Mouse (Mus musculus): Measurements from ENCODE around the gene Abl2.
"Not testable (repeated sequence)": the region's sequence is repeated elsewhere in the genome, so short reads cannot be mapped to it uniquely, and the experiment has no call there.

The Abl2 gene

GRCm38 (mm10) chr1:156630965-156631364 lies 72.4 kb downstream of the Abl2 start:
- in situ Hi-C loops (cut with MboI, MseI), result loop anchor here (5.0 to 10.0 kb wide), 4 partner anchors 89 to 396 kb away; partner anchors contain the start of gene Axdnd1 (in 1 of the 2)

- in situ Hi-C loops (cut with MboI, MseI), result loop anchor here (5.0 to 10.0 kb wide), 4 partner anchors 91 to 398 kb away; partner anchors contain the start of gene Axdnd1 (in 1 of the 2)
These were observed 74.5 kb downstream of the Abl2 start for GRCm38 (mm10) chr1:156633095-156633494.

- in situ Hi-C loops (cut with MboI, MseI), result loop anchor here in 1 of 2 experiments (10.0 kb wide), 1 partner anchor 400 kb away; no protein-coding TSS in a partner anchor
These were observed 76.6 kb downstream of the Abl2 start for GRCm38 (mm10) chr1:156635148-156635547.

- in situ Hi-C loops (cut with MboI, MseI), result loop anchor here in 1 of 2 experiments (10.0 kb wide), 1 partner anchor 405 kb away; no protein-coding TSS in a partner anchor
These were observed 80.9 kb downstream of the Abl2 start for GRCm38 (mm10) chr1:156639455-156639854.

- in situ Hi-C loops (cut with MboI, MseI), result no loop called here
These were observed 82.0 kb downstream of the Abl2 start for GRCm38 (mm10) chr1:156640577-156640976.

GRCm38 (mm10) chr1:156641808-156642207 lies 83.2 kb downstream of the Abl2 start:
- in situ Hi-C loops (cut with MboI, MseI), result no loop called here

GRCm38 (mm10) chr1:156642813-156643212 lies 84.2 kb downstream of the Abl2 start:
- in situ Hi-C loops (cut with MboI, MseI), result no loop called here

DNA sequence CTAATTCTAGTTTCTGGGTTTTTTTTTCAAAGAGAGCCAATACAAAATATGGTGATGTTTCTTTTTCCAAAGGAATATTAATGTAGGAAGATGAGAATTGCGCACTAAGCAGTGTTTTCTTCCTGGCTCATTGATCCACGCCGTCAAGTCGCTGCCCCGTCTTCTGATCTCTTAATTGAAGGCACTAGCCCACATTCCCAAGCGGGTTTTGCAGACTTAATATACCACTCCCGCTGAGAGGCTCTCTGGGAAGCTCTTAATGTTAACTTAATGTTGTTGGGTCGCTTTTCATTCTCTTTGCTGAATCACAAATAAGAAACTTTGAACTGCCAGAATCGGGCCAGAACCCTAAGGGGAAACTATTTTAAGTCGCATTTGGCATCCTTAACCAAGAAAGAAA lies 85.5 kb downstream of the Abl2 start:
- in situ Hi-C loops (cut with MboI, MseI), result no loop called here

DNA sequence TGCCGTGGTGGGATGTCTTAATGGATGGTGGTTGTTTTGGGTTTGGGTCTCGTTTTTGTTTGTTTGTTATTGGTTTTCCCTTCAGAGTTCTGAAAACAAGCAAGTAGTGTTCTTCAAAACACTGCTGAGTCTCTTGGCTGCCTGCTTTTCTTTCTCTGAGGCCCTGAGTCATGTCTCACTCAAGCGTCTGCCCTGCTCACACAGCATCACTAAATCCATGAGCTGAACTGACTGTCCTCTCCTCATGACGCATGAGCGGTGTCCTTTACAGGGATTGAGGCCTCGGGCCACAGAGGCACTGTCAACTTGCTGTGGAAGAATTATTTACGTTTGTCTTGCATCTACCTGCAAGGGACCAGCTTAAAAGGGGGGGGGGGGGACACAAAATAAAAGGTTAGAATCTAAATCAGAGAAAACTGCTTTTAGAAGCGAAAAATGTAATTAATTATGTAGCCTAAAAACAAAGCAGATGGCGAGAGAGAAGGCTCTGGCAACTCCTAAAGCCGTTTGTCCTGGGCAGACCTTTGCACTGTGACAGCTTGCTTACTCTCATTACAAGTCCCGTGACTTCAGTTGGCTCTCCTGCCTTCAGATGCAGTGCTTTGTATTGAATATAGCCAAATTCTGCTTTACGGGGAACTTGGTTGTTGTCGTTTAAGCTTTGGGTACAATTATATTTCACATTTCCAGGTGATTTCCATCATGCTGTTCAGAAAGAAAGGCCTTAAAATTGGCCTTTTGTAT lies 86.4 kb downstream of the Abl2 start:
- in situ Hi-C loops (cut with MboI, MseI), result no loop called here

DNA sequence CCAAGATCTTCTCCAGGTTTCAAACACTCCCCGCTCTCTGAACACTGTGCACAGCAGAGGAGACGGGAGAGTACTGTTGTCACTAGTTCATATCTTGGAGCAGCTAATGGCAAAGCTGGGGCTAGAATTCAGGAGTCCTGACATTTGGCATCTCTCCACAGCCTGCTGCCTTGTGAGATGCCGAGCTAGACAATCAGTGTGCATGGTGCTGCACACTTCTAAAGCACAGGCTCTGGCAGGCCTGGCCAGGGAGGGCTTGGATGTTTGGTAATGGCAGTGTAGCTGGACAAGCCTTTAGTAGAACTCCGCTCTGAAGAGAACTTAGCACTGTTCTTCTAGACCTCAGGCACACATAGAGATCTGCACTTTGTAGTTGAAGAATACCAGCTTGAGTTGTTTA lies 87.4 kb downstream of the Abl2 start:
- in situ Hi-C loops (cut with MboI, MseI), result no loop called here

- in situ Hi-C loops (cut with MboI, MseI), result no loop called here
These were observed 90.1 kb downstream of the Abl2 start for GRCm38 (mm10) chr1:156648705-156649104.

DNA sequence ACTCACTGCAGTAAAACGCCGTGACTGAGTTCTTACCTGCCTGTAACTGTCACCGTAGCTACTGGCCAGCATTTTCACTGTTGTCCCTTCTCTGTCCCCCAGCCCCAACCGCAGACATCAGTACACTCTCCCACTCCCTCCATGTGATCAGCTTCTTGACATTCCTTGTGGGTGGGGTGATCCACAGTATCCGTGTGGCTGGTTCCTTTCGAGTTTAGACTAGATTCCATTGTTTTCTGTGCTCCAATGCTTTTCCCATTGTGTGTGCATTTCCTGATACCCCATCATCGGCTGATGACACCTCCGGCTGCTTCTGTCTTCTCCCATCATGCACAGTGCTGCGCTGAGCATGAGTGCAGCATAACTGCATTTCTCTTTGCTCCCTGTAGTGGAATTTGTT lies 92.0 kb downstream of the Abl2 start:
- in situ Hi-C loops (cut with MboI, MseI), result no loop called here

- in situ Hi-C loops (cut with MboI, MseI), result no loop called here
These were observed 93.7 kb downstream of the Abl2 start for GRCm38 (mm10) chr1:156652189-156652822.

GRCm38 (mm10) chr1:156654735-156655530 lies 96.3 kb downstream of the Abl2 start:
- in situ Hi-C loops (cut with MboI, MseI), result no loop called here

GRCm38 (mm10) chr1:156657523-156657922 lies 98.9 kb downstream of the Abl2 start:
- in situ Hi-C loops (cut with MboI, MseI), result no loop called here

GRCm38 (mm10) chr1:156658676-156659075 lies 100.1 kb downstream of the Abl2 start:
- in situ Hi-C loops (cut with MboI, MseI), result no loop called here

- in situ Hi-C loops (cut with MboI, MseI), result no loop called here
These were observed 101.5 kb downstream of the Abl2 start for GRCm38 (mm10) chr1:156659906-156660659.

- in situ Hi-C loops (cut with MboI, MseI), result not testable (repeated sequence)
These were observed 102.2 kb downstream of the Abl2 start for GRCm38 (mm10) chr1:156660660-156661236.

DNA sequence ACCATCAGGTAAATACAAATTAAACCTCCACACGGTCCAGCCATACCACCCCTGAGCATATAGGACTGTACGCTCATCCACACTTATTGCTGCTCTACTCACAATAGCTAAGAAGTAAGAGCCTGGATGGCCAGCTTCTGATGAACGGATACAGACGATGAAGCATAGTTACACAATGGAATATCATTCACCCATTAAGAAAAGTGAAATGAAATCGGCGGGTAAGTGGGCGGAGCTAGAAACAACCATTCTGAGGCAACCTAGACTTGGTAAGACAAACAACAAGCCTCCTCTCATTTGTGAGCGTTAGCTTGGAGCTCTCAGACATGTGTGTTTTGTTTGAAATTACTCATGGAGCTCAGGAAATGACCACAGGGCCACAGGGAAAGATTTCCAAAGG lies 107.2 kb downstream of the Abl2 start:
- in situ Hi-C loops (cut with MboI, MseI), result no loop called here

GRCm38 (mm10) chr1:156667141-156667926 lies 108.7 kb downstream of the Abl2 start:
- in situ Hi-C loops (cut with MboI, MseI), result no loop called here

Measured in T-helper 17 cell (primary cell).